Mouse (Mus musculus) lung, adult 2 months (tissue): ENCODE results near the gene Il12rb2.

ENCODE experiments used
- CTCF ChIP-seq: fragments of 200-500 bp; IDR thresholded peaks from 2 replicates; pipeline ENCODE4 v1.5.1; 2011; ENCODE audit warnings: mild to moderate bottlenecking, low read length, control low read depth; ENCODE audit not compliant: insufficient read depth
- POLR2A ChIP-seq: fragments of 200-500 bp; IDR thresholded peaks from 2 replicates; pipeline ENCODE4 v1.6.1; 2011; ENCODE audit warnings: low read depth, mild to moderate bottlenecking, control low read depth, low read length, borderline replicate concordance; ENCODE audit errors: extremely low read depth

DNA sequence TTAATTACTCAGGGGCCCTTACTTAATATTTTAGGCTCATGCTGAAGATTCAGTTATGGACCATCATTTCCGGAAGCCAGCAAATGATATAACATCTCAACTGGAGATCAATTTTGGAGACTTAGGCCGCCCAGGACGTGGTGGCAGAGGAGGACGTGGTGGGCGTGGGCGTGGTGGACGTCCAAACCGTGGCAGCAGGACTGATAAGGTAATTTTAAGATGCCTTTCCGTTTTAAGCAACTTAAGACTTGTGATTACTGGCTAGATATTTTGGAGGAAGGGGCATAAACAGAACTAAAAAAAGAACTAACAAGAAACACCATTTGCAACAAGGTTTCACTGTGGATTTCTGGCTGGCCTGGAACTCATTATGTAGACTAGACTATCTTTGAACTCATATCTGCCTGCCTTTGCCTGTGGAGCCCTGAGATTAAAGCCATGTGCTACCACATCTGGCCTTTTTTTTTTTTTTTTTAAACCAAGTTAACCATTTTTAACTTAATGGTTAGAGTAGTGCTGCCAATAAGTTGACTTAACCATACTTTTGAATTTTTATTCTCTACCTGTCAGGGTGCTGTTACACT lies 94.3 kb downstream of the Il12rb2 start:
- no peak for TF ChIP-seq CTCF
- TF ChIP-seq POLR2A, result no peak
